Mouse (Mus musculus): ENCODE results near the gene G430095P16Rik.

- no peak for TF ChIP-seq POLR2A (IDR thresholded peaks at IDR 0.05; ENCODE audit: borderline replicate concordance, low read depth, low read length)
- no peak for TF ChIP-seq CTCF (IDR thresholded peaks at IDR 0.05; ENCODE audit: low read depth, low read length)
Measured at GRCm38 (mm10) chr8:84759718-84760117, 36.9 kb downstream of the G430095P16Rik start.

Measured in bone marrow macrophage, adult 2 months (primary cell).